Mouse (Mus musculus) MEL (cell line): ENCODE results near the gene Stoml3. TPM values are rescaled to one million over a fixed set of nuclear protein-coding genes. Genes with fewer than 3 reads are reported as not detected.

Source experiments
- DNase-seq: peaks from one replicate; pipeline ENCODE4 v3.0.0; 2011; ENCODE audit warnings: low read depth, low spot score
- H3K27ac ChIP-seq: 2 replicates; pipeline ENCODE4 v1.5.1; 2012; ENCODE audit warnings: low read depth, mild to moderate bottlenecking, control low read depth, low read length, moderate library complexity; ENCODE audit not compliant: control insufficient read depth
- H3K27me3 ChIP-seq, 2 experiments: fragments of 150-350 bp in 1 of 2; sonication (generic) in 1 of 2; 2 replicates each; pipeline ENCODE4 v1.6.1; 2012; ENCODE audit warnings: low read length in 2 of 2, mild to moderate bottlenecking in 2 of 2, improper control_type of control experiment in 1 of 2, moderate library complexity in 1 of 2; ENCODE audit not compliant: insufficient read depth in 2 of 2, control insufficient read depth in 1 of 2
- H3K36me3 ChIP-seq, 2 experiments: 2 replicates each; pipeline ENCODE4 v1.6.1; 2012 to 2014; ENCODE audit warnings: low read length in 2 of 2, improper control_type of control experiment in 1 of 2, inconsistent platforms in 1 of 2, mild to moderate bottlenecking in 1 of 2; ENCODE audit not compliant: insufficient read depth in 2 of 2, control insufficient read depth in 1 of 2
- H3K4me1 ChIP-seq, 2 experiments: fragments of 150-350 bp in 1 of 2; sonication (generic) in 1 of 2; 2 replicates each; pipeline ENCODE4 v1.6.1; 2012; ENCODE audit warnings: low read length in 2 of 2, improper control_type of control experiment in 1 of 2, mild to moderate bottlenecking in 1 of 2; ENCODE audit not compliant: insufficient read depth in 2 of 2, control insufficient read depth in 1 of 2
- H3K4me3 ChIP-seq, 2 experiments: fragments of 150-350 bp in 1 of 2; sonication (generic) in 1 of 2; 2 replicates each; pipeline ENCODE4 v1.5.1; 2012; ENCODE audit warnings: low read depth in 2 of 2, low read length in 2 of 2, mild to moderate bottlenecking in 2 of 2, moderate library complexity in 2 of 2, control low read depth in 1 of 2, improper control_type of control experiment in 1 of 2; ENCODE audit not compliant: control insufficient read depth in 1 of 2, insufficient read depth in 1 of 2
- H3K79me2 ChIP-seq: 2 replicates; pipeline ENCODE4 v1.6.1; 2012; ENCODE audit warnings: mild to moderate bottlenecking, low read length, moderate library complexity; ENCODE audit not compliant: control insufficient read depth, poor library complexity, insufficient read depth
- H3K9ac ChIP-seq: 2 replicates; pipeline ENCODE4 v1.6.1; 2012; ENCODE audit warnings: low read depth, mild to moderate bottlenecking, control low read depth, low read length, moderate library complexity; ENCODE audit not compliant: control insufficient read depth, poor library complexity, severe bottlenecking
- H3K9me3 ChIP-seq: fragments of 150-350 bp; sonication (generic); replicated peaks from 2 replicates; pipeline ENCODE4 v1.6.1; 2012; ENCODE audit warnings: mild to moderate bottlenecking, low read length, improper control_type of control experiment, moderate library complexity; ENCODE audit not compliant: insufficient read depth
- BHLHE40 ChIP-seq: IDR thresholded peaks from 2 replicates; pipeline ENCODE4 v1.6.1; 2012; ENCODE audit warnings: low read depth, mild to moderate bottlenecking, inconsistent platforms, low read length, improper control_type of control experiment, borderline replicate concordance
- CHD1 ChIP-seq: IDR thresholded peaks from 2 replicates; pipeline ENCODE4 v1.6.1; 2012; ENCODE audit warnings: low read depth, mild to moderate bottlenecking, inconsistent platforms, low read length, improper control_type of control experiment
- CHD2 ChIP-seq: IDR thresholded peaks from 2 replicates; pipeline ENCODE4 v1.6.1; 2011; ENCODE audit warnings: low read length, improper control_type of control experiment
- CTCF ChIP-seq, 3 experiments: IDR thresholded peaks in 2 of 3; conservative IDR thresholded peaks in 1 of 3; 2 replicates each; pipeline ENCODE4 v1.5.1; 2011 to 2012; ENCODE audit warnings: low read length in 3 of 3, low read depth in 2 of 3, mild to moderate bottlenecking in 2 of 3, improper control_type of control experiment in 1 of 3, inconsistent platforms in 1 of 3, mixed read lengths in 1 of 3, moderate library complexity in 1 of 3; ENCODE audit not compliant: control insufficient read depth in 1 of 3, insufficient read depth in 1 of 3, poor library complexity in 1 of 3, severe bottlenecking in 1 of 3
- E2F4 ChIP-seq: IDR thresholded peaks from 2 replicates; pipeline ENCODE4 v1.6.1; 2011; ENCODE audit warnings: low read depth, low read length, improper control_type of control experiment, borderline replicate concordance
- ELF1 ChIP-seq: IDR thresholded peaks from 2 replicates; pipeline ENCODE4 v1.6.1; 2014; ENCODE audit warnings: low read depth, mild to moderate bottlenecking, inconsistent platforms, low read length, improper control_type of control experiment, moderate library complexity
- EP300 ChIP-seq, 2 experiments: IDR thresholded peaks; 2 replicates each; pipeline ENCODE4 v1.6.1; 2011; ENCODE audit warnings: improper control_type of control experiment in 2 of 2, low read length in 2 of 2, low read depth in 1 of 2, mild to moderate bottlenecking in 1 of 2
- ETS1 ChIP-seq: IDR thresholded peaks from 2 replicates; pipeline ENCODE4 v1.6.1; 2012; ENCODE audit warnings: low read depth, mild to moderate bottlenecking, inconsistent platforms, low read length, improper control_type of control experiment, moderate library complexity
- GABPA ChIP-seq: IDR thresholded peaks from 2 replicates; pipeline ENCODE4 v1.6.1; 2012; ENCODE audit warnings: low read depth, mild to moderate bottlenecking, inconsistent platforms, low read length, improper control_type of control experiment, moderate library complexity
- GATA1 ChIP-seq: IDR thresholded peaks from 2 replicates; pipeline ENCODE4 v1.6.1; 2011; ENCODE audit warnings: low read depth, low read length, improper control_type of control experiment
- HCFC1 ChIP-seq: IDR thresholded peaks from 2 replicates; pipeline ENCODE4 v1.6.1; 2012; ENCODE audit warnings: low read depth, mild to moderate bottlenecking, inconsistent platforms, low read length, improper control_type of control experiment, moderate library complexity
- KAT2A ChIP-seq: conservative IDR thresholded peaks from 2 replicates; pipeline ENCODE4 v1.6.1; 2012; ENCODE audit warnings: low read depth, low read length, improper control_type of control experiment, inconsistent platforms
- MAX ChIP-seq: IDR thresholded peaks from 2 replicates; pipeline ENCODE4 v1.6.1; 2011; ENCODE audit warnings: low read length, improper control_type of control experiment
- MAZ ChIP-seq: IDR thresholded peaks from 2 replicates; pipeline ENCODE4 v1.6.1; 2012; ENCODE audit warnings: low read depth, mild to moderate bottlenecking, inconsistent platforms, low read length, improper control_type of control experiment
- MEF2A ChIP-seq: IDR thresholded peaks from 2 replicates; pipeline ENCODE4 v1.6.1; 2014; ENCODE audit warnings: low read depth, mild to moderate bottlenecking, inconsistent platforms, low read length, improper control_type of control experiment; ENCODE audit not compliant: poor library complexity, insufficient replicate concordance, severe bottlenecking; ENCODE audit errors: extremely low read depth
- MXI1 ChIP-seq: IDR thresholded peaks from 2 replicates; pipeline ENCODE4 v1.6.1; 2011; ENCODE audit warnings: mild to moderate bottlenecking, low read depth, low read length, improper control_type of control experiment
- MYB ChIP-seq: IDR thresholded peaks from 2 replicates; pipeline ENCODE4 v1.6.1; 2011; ENCODE audit warnings: mild to moderate bottlenecking, low read depth, low read length, improper control_type of control experiment
- MYC ChIP-seq: IDR thresholded peaks from 2 replicates; pipeline ENCODE4 v1.6.1; 2011; ENCODE audit warnings: low read depth, mild to moderate bottlenecking, low read length, improper control_type of control experiment, moderate library complexity
- POLR2AphosphoS5 ChIP-seq: IDR thresholded peaks from 2 replicates; pipeline ENCODE4 v1.6.1; 2012; ENCODE audit warnings: low read depth, borderline replicate concordance, mild to moderate bottlenecking, inconsistent platforms, low read length, moderate library complexity, mixed read lengths
- RAD21 ChIP-seq: IDR thresholded peaks from 2 replicates; pipeline ENCODE4 v1.6.1; 2011; ENCODE audit warnings: mild to moderate bottlenecking, low read depth, low read length, improper control_type of control experiment
- SMC3 ChIP-seq: IDR thresholded peaks from 2 replicates; pipeline ENCODE4 v1.6.1; 2011; ENCODE audit warnings: low read depth, low read length, improper control_type of control experiment
- TAL1 ChIP-seq: IDR thresholded peaks from 2 replicates; pipeline ENCODE4 v1.6.1; 2012; ENCODE audit warnings: mild to moderate bottlenecking, inconsistent platforms, low read length, moderate library complexity, mixed read lengths
- TBP ChIP-seq: IDR thresholded peaks from 2 replicates; pipeline ENCODE4 v1.8.0; 2011; ENCODE audit warnings: low read depth, low read length, improper control_type of control experiment
- UBTF ChIP-seq: IDR thresholded peaks from 2 replicates; pipeline ENCODE4 v1.6.1; 2012; ENCODE audit warnings: low read depth, mild to moderate bottlenecking, inconsistent platforms, low read length, improper control_type of control experiment, moderate library complexity, borderline replicate concordance; ENCODE audit not compliant: insufficient read depth
- USF1 ChIP-seq: IDR thresholded peaks from 2 replicates; pipeline ENCODE4 v1.6.1; 2014; ENCODE audit warnings: low read depth, mild to moderate bottlenecking, inconsistent platforms, low read length, improper control_type of control experiment, moderate library complexity
- USF2 ChIP-seq, 2 experiments: IDR thresholded peaks; 2 replicates each; pipeline ENCODE4 v1.6.1; 2011 to 2012; ENCODE audit warnings: improper control_type of control experiment in 2 of 2, low read length in 2 of 2, borderline replicate concordance in 1 of 2, inconsistent platforms in 1 of 2, low read depth in 1 of 2, mild to moderate bottlenecking in 1 of 2; ENCODE audit not compliant: insufficient read depth in 1 of 2
- ZC3H11A ChIP-seq: IDR thresholded peaks from 2 replicates; pipeline ENCODE4 v1.6.1; 2012; ENCODE audit warnings: low read depth, mild to moderate bottlenecking, inconsistent platforms, low read length, improper control_type of control experiment
- ZMIZ1 ChIP-seq: IDR thresholded peaks from 2 replicates; pipeline ENCODE4 v1.6.1; 2012; ENCODE audit warnings: low read depth, mild to moderate bottlenecking, inconsistent platforms, low read length, improper control_type of control experiment, moderate library complexity
- polyA plus RNA-seq, 2 experiments: library from polyadenylated mRNA; stranded (reverse) in 1 of 2; unstranded in 1 of 2; fragments of >175 nt in 1 of 2; fragments of >200 nt in 1 of 2; gene quantifications; 2 replicates each; pipeline versions ENCODE4 v1.2.1 to v1.2.4; 2012; ENCODE audit warnings: low replicate concordance in 2 of 2, low read depth in 1 of 2; ENCODE audit not compliant: insufficient read length in 2 of 2, insufficient read depth in 1 of 2, missing spikeins in 1 of 2
- total RNA-seq: library from RNA; depleted of rRNA; stranded (reverse); fragments of 300-350 nt; gene quantifications from 2 replicates; pipeline ENCODE4 v1.2.3, GENCODE M21; 2012

The Stoml3 gene
- total and polyA plus RNA-seq, 3 experiments, result not detected

DNA sequence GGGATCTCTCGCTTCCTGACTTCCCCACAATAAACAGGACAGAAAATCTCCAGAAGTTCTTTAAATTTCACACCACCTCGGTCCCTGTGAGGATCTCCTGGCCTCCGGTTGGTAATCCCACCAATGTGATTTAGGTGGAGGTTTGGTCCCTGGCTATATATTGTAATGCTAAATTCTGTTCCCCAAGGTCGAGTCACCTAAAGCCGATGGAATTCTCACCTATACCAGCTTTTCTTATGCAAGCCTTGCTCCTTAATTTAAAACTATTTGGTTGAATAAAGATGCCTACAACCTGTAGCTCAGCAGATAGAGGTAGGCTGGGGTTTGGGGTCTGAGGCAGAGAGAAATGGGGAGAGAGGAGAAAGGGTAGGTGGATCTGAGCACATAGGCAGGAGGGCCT, 30.7 kb upstream of the Stoml3 start:
- no peak for DNase-seq
- peaks cover 0 to 3% of the 10 kb centered on the region in 2 experiments; a peak in 2 of 4 replicates for H3K4me1 ChIP-seq
- H3K79me2 ChIP-seq, result peaks cover 13% of the 10 kb centered on the region
- no peaks in the 10 kb centered on the region for H3K27me3 ChIP-seq
- no peak overlapping the region for H3K27ac ChIP-seq
- H3K4me3 ChIP-seq, result no peak overlapping the region
- H3K36me3 ChIP-seq, result peaks cover 0 to 4% of the 10 kb centered on the region in 2 experiments
- no peak for TF ChIP-seq RAD21
- no peak for TF ChIP-seq USF2 (IDR thresholded peaks at IDR 0.05; ENCODE audit: borderline replicate concordance in 1 of 2, insufficient read depth in 1 of 2, low read depth in 1 of 2, low read length in 2 of 2)
- TF ChIP-seq CHD2, result no peak
- no peak for TF ChIP-seq GATA1
- no peak for TF ChIP-seq TBP
- TF ChIP-seq TAL1, result no peak
- no peak for TF ChIP-seq EP300 (IDR thresholded peaks at IDR 0.05; ENCODE audit: low read depth in 1 of 2, low read length in 2 of 2)
- no peak for TF ChIP-seq UBTF
- TF ChIP-seq GABPA, result no peak
- TF ChIP-seq KAT2A, result no peak
- no peak for TF ChIP-seq ZMIZ1
- TF ChIP-seq SMC3, result no peak
- TF ChIP-seq ZC3H11A, result no peak
- no peak for TF ChIP-seq CHD1
- no peak for TF ChIP-seq ELF1
- TF ChIP-seq MYC, result no peak
- TF ChIP-seq MAX, result no peak
- TF ChIP-seq MYB, result no peak
- TF ChIP-seq HCFC1, result no peak
- no peak for TF ChIP-seq MXI1
- H3K9me3 ChIP-seq, result no peaks in the 10 kb centered on the region
- H3K9ac ChIP-seq, result no peak overlapping the region

DNA sequence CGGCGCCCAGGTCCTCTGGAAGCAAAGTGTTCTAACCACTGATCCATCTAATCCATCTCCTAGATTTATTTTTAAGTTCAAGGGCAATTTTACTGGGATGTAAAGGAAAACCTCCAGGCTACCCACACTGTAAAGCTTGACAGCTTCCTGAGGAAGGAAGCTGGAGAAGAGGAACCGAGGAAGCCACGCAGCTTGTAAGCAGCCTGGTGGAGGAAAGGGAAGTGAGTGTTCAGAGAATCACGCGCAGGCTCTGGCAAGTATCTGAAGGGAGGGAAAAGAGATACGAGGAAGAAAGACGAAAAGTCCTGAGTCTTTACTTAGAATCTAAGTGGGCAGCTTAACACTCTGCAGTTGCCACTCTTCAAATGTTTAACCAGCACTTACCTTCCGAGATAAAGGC, 28.3 kb upstream of the Stoml3 start:
- H3K36me3 ChIP-seq, result peaks cover 0 to 4% of the 10 kb centered on the region in 2 experiments
- H3K79me2 ChIP-seq, result peaks cover 30% of the 10 kb centered on the region
- H3K27me3 ChIP-seq, result no peaks in the 10 kb centered on the region
- peaks cover 0 to 3% of the 10 kb centered on the region in 2 experiments; a peak in 2 of 4 replicates for H3K4me1 ChIP-seq
- TF ChIP-seq USF1, result no peak
- TF ChIP-seq CHD1, result no peak
- TF ChIP-seq BHLHE40, result no peak
- no peak for TF ChIP-seq ETS1
- TF ChIP-seq ZMIZ1, result no peak
- no peak for TF ChIP-seq SMC3
- no peak for TF ChIP-seq GABPA
- no peak for TF ChIP-seq EP300 (IDR thresholded peaks at IDR 0.05; ENCODE audit: low read depth in 1 of 2, low read length in 2 of 2)
- TF ChIP-seq USF2 (IDR thresholded peaks at IDR 0.05; ENCODE audit: borderline replicate concordance in 1 of 2, insufficient read depth in 1 of 2, low read depth in 1 of 2, low read length in 2 of 2), result no peak
- no peak for TF ChIP-seq POLR2AphosphoS5
- TF ChIP-seq MAZ, result no peak
- no peak for TF ChIP-seq MEF2A
- no peak for TF ChIP-seq ELF1
- TF ChIP-seq HCFC1, result no peak
- no peak for TF ChIP-seq CTCF (IDR thresholded peaks at IDR 0.05 in 2 of 3, conservative IDR thresholded peaks at IDR 0.05 in 1 of 3; ENCODE audit: control insufficient read depth in 1 of 3, insufficient read depth in 1 of 3, low read depth in 2 of 3, low read length in 3 of 3, poor library complexity in 1 of 3, severe bottlenecking in 1 of 3)
- no peak for TF ChIP-seq RAD21
- no peak for TF ChIP-seq E2F4
- no peak for TF ChIP-seq CHD2
- TF ChIP-seq, all 39 proteins: peak for 0
- no peak overlapping the region for H3K9ac ChIP-seq
- H3K9me3 ChIP-seq, result no peaks in the 10 kb centered on the region
- no peak overlapping the region for H3K27ac ChIP-seq
- peak; percentile 34 for DNase-seq
- no peak overlapping the region for H3K4me3 ChIP-seq
